Mouse (Mus musculus) embryo, embryonic 10 days (tissue): Measurements from ENCODE around the gene Olfr370.
A peak's percentile ranks its signal among the peaks of the same experiment; 100 is the strongest.

Source experiments
- DNase-seq: peaks from one replicate; pipeline ENCODE4 v3.0.0-alpha.2; 2015; ENCODE audit warnings: low spot score

Olfr370 gene

DNA sequence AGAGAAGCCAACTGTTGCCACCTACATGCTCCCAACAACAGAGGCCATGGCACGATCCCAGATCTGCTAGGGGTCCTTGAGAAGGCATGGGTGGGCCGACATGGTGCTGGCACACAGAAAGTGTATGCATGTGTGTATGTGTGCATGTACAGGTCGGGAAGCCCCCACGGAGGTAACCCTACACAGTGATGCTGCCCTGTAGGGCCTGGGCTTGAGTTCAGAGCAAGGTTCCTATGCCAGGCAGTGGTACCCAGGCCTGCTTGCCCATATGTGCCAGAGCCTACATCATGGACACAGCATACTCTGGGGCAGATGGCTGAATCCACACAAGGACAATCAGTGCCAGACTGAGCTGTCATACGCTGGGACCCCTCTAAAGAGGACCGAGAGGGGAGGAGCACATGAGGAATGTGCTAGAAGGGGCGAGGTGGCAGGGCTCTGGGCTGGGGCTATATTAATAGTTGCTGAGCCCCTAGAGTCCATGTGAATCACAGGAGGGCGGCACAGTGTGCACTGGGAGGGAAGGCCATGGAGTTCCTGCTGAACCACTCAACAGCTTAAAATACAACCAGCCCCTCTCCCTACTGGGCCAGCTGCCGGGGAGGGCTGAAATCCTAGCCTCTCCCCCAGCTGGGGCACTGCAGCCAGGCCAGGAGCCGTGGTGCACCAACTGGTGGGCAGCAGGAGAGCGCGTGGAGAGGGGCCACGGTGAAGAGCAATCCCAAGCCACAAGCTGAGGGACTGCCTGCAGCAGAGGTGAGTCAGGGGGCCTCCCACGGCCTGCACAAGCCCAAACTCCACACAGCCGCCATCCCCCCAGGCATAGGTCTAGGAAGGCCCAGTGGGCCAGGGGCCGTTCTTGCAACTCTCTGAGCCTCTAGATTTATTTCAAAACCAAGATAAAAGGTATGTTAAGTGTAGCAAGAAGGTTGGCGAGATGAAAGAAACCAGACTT is 40.3 kb downstream of the Olfr370 start:
- DNase-seq: peak; percentile 2

DNA sequence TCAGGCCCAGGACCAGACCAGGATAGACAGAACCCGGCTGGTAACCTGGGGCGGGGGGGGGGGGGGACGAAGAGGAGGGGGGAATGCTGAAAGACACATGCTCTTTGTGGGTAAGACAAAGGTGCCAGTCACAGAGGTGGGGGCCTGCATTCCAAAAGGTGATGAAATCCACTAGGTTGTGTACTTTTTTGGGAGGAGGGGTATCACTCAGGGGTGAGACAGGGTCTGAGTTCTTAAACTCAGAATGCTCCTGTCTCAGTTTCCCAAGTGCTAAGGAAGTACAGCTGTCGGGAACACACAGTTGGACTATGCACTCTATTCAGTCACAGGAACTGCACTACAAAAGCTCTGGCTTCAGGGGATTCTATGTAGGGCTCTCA is 40.9 kb downstream of the Olfr370 start:
- DNase-seq: no peak

DNA sequence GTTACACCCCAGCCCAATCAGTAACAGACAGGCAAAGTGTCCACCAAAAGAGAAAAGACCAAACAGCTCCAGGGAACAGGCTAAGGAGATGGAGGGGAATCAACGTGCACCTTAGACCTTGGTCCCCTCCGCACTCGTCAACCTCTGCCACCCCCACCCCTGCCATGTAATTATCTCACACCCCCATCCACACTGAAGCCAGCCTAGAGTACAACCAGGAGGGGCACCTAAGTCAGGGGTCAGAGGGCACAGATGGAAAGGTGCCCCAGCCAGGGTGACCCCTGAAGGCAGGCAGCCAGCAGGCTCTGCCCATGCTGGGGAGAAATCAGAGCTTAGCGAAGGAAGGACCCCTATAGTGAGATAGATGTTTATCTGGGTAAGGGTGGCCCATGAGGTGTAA is 41.3 kb downstream of the Olfr370 start:
- DNase-seq: no peak

DNA sequence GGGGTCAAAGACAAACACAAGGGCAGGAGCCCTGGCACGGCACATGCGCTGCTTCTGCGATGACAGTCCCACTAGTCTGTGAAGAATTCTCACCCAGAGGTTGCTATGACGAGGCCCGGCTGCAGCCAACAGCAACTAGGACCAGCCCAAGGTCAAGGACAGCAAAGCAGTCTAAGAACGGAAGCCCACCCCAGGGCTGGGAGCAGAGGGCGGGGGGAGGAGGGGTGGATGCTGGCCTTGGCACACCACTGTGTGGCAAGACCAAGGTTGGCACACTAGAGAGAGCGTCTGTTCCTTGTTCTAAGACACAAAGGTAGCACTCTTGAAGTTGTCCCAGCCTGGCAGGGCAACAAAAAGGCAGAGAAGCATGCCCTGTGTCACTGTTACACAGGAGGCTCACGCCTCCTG is 41.8 kb downstream of the Olfr370 start:
- no peak for DNase-seq

DNA sequence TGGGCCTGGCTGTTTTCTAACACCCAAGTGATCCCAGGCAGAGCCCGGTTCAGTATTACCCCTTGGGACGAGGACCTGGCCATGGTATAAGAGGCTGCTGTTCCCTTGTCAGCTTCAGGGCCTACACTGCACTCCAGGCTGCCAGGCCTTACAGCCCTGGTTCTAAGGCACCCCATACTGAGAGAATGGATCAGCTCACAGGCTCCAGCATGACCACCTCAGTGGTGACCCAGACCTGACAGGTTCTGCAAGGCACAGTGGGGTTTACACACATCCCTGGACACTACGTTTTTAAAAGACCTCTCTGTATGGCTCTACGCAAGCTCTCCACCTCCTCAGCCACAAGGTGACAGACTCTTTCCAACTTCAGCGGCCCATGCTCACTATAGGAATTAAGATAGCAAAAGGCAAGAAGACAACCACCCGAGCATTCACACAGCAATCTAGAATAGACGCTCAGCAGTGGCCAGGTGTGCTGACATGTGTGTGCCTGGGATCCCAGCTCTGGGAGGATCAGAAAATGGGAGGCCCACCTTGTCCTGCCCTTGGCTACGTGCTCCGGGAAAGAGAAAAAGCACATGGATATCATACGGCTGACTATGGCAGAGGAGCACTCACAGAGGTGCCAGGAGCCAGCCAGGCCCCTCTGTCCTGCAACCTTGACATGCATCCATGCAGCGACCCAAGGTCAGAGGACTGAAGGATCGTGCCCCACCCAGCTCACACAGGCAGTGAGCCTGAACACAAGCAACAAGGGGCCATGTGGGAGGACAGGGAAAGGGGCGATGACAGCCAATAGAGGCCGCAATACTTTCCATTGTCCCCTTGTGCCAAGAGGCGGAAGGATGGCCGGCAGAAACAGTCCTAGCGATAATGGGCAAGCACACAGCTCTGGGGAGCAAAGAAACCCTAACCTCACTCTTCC is 42.8 kb downstream of the Olfr370 start:
- DNase-seq: no peak

DNA sequence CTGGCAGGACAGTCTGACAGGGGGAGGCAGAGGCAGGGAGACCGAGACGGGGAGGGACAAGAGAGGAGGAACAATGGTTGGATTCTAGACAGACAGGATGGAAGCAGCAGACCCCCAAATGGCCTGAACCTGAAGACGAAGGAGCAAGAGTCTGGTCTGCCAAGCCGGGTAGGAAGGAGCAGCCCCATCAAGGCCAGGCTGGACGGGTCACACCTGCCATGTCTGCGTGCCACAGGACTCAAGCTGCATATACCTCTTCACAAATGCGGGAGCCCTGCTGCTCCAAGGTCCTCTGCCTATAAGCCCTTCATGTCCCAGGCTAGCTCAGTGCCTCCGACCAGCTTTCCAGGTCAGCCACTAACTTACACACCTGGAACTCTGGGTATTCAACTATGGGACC is 44.1 kb downstream of the Olfr370 start:
- DNase-seq: no peak

DNA sequence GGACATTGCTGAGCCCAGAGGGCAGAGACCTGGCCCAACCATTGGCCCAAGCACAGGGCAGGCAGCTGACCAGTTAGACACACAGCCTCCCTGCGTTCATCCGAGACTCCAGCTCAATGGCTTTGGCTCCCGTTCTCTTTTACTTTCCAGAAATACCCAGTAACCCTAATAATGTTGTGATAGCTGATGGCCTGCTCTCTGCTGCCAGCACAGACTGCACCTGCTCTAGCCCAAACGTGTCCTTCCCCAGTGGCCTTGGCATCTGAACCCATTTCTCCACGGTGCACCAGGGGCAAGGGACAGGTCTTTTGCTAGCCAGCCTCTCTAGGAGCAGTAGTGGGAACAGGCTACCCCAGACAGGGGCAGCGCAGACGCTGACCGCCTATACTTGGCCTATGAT is 45.2 kb downstream of the Olfr370 start:
- no peak for DNase-seq

DNA sequence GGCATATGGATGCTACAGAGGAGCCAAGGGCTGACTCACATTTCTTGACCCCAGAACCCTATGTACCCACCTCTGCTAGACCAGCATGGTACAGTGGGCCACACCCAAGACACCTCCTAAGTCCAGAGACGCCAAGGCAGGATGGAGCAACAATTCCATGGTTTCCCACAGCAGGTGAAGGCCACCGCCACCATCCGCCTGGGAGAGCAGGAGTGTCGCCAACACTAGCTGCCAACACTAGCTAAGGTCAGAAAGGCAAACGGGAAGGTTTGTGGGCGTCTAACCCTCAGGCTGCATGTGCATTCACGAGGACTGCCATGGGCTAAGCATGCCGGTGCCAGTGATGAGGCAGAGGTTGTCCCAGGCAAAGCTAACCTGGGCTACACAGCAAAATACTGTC is 46.6 kb downstream of the Olfr370 start:
- DNase-seq: no peak

DNA sequence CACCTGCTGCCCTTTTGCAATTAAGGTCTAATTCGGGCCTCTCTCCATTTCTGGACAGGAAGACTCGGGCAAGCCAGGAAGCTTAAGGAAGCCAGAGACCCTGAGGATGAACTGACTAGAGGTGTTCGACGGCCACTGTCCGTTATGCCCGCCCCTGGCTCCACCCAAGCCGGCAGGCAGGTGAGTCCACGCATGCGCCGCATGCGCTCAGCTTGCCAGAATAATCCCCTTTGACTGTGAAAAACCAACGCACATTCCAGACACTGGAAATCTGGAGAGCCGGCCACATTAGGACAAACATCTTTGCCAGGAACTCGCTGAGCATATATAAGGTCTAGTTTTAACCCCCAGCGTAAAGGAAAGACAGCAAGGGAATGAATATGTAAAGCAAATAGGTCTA is 47.7 kb downstream of the Olfr370 start:
- DNase-seq: no peak

DNA sequence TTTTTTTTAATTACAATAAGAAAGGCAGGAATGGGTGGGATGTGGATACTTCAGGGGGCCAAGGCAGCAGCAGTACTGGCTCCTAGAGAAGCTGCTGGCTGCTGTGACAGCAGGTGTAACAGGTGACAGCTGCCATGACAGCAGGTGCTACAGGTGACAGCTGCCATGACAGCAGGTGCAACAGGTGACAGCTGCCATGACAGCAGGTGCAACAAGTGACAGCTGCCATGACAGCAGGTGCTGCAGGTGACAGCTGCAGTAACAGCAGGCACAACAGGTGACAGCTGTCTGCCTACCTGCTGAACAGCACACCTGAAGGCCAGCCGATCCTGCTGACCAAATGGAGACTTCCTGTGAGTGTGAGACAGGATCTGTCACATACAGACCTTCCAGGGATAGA is 49.2 kb downstream of the Olfr370 start:
- no peak for DNase-seq

DNA sequence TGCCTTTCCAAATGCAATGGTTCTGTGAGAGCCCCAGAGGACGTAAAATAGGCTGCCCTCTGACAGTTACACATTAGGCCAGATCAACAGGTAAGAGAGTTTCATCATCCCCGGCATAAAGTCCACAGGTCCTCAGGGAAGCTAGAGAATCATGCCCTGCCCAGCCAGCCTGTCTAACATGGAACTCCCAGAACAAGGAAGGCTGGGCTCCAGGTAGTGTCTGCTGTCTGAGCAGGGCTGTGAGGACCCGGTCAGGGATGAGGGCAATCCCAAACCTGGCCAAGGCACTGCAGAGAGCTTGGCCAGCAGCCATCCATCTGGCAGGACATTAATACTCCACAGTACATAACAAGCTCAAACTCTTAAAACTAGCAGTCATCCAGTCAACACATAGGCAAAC is 49.8 kb downstream of the Olfr370 start:
- no peak for DNase-seq

DNA sequence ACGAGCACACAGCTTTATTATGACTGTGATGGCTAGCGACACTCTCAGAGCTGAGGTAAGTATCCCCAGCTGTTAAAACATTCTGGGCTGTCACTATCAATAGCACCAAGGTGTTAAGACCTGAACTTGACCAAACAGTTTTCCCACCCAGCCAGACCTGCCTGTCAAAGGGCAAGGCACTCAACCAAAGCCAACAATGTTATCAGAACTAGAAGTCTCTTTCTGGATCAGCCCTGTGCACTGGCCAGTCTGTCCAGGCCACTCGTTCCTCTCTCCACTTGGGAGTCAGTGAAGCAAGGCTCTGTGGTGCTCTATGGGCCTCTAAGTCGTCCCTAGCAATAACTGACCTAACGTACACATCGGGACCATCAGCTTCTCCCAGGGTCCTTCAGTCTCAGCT is 52.1 kb downstream of the Olfr370 start:
- DNase-seq: no peak

DNA sequence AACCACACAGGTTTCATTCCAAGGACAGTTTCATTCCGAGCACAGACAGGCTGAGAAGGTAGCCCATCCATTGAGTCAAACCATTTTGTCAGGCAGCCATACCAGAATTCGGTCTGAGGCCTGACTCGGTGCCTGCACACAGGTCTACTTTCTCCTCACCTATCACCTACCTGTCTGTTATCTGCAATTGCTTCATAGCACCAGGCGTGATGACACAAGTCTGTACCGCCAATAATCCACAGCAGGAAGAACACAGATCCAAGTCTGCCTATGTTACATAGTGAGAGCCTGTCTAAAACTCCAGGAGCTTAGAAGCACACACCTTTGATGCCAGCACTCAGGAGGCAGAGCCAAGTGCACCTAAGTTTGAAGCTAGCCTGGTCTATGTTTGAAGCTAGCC is 53.3 kb downstream of the Olfr370 start:
- no peak for DNase-seq

DNA sequence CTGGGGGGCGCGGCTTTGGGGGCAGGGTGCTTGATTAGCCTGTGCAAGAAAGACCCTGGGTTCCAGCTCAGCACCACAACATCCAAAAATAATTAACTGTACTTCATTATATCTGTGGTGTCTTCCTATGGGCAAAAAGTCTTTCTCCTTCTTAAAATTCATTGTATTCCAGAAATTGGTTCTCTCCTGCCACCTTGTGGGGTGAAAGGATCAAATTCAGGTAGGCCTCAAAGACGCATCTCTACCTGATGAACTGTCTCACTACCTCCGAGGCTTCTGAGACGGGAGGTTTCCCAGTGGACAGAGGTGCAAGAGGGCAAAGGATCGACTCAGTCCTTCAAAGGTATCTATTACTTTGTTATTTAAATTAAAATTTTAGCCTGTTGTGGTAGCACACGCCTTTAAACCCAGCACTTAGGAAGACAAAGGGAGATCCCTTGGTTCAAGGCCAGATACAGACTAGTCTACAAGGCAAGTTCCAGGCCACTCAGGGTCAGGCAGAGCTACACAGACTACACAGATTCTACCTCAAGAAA is 55.0 kb downstream of the Olfr370 start:
- no peak for DNase-seq

DNA sequence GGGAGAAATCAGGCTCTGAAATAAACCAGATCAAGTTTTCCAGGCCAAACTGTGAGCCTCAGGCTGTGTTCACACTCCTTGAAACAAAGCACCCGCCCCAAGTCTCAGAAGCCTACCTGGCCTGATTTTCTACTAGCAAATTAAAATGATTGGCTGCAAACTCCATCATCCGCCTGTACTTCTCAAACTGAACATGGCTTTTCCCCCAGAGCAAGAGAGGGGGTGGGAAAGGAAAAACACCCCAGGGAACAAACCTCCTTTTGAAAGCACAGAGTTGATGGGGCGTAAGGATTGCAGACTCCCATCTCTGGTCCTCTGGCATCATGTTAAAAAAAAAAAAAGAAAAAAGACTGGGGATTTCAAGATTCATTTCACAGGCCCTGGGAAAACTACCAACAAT is 57.1 kb downstream of the Olfr370 start:
- DNase-seq: no peak

DNA sequence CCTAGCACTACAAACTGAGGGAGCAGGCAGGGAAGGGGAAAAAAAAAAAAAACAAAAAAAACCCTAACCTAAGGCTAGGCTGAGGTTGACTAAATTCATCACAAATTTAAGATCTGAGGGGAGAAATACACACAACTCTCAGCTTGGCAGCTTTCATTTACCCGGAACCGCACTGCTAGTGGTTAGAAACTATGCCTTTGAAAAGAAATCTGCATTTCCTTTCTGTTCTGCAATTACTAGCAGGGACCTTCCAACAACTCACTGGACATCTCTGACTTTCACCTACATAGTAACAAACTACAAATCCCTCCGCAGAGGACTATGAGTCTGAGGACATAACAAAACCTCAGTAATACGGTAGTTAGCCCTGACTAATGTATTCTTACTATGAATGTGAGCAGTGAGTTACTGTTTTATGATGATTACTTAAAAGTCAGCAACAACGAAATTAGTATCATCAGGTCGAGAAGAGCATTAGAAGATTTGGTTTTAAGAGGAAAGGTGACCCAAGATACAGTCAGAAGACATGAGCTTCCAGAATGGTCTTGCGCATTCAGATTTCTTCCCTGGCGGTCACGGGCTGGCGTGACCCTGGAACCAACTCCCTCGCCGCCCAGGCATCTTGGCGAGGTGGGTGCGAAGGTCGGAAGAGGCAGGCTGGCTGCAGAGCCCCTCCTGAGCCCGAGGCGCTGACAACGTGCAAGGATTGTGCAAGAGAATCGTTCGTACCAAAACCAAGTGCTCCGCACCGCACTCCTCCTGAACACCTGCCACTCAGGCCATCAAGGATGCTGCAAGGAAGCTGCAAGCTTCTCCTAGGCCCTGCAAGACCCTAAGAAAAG is 58.0 kb downstream of the Olfr370 start:
- no peak for DNase-seq

DNA sequence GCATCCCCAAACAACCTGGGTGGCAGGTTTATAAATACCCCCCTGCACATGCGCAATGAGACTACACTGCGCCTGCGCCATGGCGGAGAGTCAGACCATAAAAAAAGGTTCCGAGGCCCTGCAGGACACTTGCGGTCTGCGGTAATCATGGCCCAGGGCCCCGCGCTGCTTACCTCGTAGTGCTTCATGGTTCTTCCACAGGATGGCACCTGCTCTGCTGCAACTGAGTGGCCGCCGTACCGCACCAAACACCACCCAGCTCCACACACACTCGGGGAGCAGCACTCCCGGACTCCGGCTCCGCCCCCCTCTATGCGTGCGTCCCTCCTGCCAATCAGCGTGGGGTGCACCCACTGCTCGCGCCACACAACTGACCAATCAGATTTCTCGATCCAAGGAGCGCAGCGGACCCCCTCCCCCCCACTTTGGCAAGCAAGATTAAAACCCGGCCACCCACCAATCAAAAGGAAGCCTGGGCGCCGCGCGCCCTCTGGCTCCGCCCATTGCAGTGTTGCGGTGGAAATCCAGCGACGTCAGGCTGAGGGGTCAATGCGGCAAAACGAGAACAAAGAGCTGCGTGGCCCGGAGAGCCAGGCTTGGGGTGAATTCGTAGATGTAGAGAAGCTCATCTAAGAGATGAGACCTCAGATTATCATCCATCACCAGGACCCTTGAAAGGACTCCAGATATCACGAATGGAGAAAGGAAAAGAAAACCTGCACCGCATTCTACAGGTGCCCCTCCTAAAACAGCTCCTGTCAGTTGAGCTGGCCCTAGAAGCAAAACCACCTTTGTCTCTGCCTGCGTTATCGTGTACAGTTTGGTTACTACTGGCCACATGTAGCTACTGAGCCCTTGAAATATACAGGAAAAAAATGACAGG is 58.8 kb downstream of the Olfr370 start:
- peak; percentile 98 for DNase-seq
